Mouse (Mus musculus) regulatory T cell (primary cell): ENCODE data around the gene Ly6g6e.

Source experiments
- in situ Hi-C: fragments of 300-600 bp; cut with MboI, MseI; formaldehyde crosslinking; loops from one replicate; pipeline ENCODE4 v1.15.1; 2025; ENCODE audit warnings: high pct_unique_total_duplicates

Gene Ly6g6e

DNA sequence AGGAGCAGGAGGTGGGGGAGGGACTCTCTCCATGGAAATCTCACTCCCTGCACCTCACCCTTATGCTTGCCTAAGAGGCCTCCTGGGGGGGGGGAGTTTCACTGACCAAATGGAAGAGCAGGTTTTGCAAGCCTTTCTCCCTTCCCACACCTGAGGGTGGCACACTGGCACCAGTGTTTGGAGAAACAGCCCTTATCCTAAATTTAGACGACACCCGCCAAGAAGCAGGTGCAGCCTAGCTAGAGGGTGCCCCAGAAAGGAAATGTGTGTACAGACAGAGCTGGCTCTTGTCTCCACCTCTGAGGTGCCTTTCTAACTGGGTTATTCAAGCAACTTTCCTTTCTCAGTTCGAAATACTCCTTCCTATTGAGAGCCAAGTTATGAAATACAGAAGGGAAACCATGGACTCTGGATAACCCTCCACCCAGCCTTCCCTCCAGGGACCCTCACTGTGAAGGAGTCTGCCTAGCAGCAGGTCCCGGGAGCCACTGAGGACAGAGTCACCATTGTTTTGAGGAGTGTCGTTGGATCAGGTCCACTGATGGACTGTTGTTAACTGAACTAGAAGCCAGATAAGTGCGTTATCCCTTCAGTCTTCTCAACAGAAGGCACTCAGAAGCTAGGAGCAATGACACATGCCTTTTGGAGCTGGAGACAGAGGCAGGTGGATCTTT lies 6.0 kb upstream of the Ly6g6e start:
- in situ Hi-C loops = no loop called here

DNA sequence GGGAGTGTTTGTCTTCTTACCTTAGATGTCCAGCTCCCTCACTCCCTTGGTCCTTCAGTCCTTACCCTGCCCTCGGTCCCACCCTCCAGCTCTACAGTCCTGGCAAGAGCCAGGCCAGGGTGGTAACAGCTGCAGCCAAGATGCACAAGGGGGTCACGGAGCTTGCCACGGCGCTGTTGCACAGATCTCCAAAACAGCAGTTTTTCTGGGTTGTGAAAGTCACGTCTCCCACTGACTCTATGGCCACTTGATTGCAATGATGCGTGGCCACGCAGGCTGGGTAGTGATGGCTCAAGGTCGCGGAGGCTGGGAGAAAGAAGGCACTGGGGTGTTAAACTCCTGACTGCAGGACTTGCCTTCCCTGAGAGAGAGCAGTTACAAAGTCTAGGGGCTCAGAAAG lies 5.2 kb upstream of the Ly6g6e start:
- in situ Hi-C loops = no loop called here

DNA sequence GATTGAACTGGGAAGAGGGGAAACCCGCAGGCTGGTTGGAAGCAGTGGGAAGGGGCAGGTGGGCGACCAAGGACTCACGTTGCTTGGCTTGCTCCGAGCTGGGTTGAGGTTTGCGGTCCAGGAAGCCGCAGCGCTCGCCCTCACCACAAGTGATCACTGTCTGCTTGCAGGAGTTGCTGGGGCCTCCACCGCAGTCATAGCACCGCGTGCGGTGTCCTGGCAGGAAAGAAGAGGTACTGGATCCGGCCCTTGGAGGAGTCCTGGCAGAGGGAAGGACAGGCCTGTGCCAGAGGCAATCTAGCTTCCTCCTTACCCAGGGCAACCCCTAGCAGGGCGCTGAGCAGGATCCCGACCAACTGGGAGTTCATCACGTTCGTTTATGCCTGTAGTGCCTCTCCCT lies 2.6 kb upstream of the Ly6g6e start:
- in situ Hi-C loops = no loop called here

DNA sequence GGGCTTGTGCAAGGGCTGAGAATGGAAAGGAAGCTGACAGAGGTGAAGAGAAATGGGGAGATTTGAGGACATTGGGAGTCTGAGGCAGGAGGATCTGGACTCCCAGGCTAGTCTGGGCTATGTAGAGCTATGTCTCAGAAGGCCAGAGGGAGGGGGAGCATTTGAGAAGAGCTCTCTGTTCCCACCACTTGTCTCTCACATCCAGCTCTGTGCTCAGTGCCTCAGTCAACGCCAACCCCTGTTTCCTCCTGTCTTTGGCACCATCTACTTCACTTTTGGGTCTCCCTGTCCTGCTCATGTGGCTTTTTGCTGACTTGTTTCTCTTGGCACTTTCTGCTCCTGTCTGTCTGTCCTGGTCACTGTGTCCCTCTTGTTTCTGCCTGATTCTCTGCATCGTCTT lies 583 bp downstream of the Ly6g6e start:
- in situ Hi-C loops = no loop called here

DNA sequence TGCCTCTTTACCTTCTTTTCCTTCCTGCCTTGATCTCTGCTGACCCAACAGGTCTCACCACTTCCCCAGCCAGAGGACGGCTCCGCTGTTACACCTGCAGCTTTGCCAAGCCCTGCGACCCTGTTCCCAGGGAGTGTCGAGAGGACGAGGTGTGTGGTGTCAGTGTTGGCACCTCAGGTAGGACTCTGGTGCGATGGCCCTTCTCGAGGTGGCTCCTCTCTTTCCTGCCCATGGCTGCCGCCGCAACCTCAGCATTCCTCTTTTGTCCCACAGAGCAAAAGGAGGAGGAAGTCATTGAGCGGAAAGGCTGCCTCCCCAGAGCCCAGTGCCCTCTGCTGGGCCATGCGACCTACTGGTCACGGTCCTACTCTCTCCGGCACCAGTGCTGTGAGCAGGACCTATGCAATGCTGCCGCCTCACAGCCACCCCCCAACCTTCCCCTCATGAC lies 1.1 kb downstream of the Ly6g6e start, which contains the start of gene Ly6g6d:
Gene Ly6g6d, minus strand, starts transcription at position 280 of the 448 bp plus-strand sequence.
- in situ Hi-C loops = no loop called here

DNA sequence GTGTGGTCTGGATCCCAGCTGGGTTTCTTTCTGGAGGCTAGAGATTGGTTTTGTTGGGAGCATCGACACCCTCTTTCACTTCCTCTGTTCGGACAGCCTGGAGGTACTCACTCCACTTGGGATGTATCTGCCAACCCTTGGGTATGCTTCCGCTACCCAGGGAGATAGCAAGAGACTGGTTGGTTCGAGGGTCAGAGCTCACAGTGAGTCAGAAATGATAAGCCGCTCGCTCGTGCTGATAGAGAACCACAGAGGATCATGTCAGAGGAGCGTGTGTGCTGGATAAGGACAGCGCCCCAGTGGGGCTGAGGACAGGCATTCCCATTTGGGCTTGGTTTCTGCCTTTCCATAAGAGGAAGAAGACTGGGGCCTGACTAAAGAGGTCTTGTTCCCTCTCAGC lies 3.1 kb downstream of the Ly6g6e start:
- in situ Hi-C loops = no loop called here

DNA sequence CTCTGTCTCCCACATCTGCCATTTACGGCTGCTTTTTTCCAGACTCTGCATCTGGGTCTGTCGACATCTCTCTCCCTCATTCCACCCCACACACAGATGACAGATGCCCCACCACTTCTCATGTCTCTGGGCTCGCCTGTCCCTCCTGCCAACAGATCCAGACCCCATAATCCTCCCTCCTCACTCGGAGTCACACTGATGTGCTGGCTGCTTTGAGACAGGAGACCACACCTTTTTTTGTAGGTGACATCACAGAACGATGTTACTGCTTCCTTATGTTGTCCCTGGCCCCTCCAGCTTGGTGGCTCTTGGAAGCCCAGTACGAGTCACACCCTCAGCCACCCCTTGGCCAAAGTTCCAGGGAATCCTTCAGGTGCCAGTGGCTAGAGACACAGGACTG lies 3.5 kb downstream of the Ly6g6e start:
- in situ Hi-C loops = no loop called here

DNA sequence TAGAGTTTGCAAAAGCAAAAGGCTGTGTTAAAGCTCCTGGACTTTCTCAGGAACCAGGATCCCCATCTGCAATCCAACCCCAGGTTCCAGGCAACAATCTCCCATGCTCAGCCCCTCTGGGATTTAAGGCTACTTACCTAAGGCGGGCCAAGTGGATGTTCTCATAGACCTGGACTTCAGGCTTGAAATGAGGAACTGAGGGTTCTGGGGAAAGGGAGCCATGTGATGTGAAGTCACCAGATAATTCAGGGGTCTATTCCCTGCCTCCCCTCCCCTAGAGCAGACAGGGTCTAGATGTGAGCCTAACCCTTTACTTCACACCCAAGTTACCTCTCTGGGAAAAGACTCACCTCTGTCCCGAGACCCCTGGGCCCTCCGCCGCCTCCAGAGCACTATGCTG lies 4.0 kb downstream of the Ly6g6e start:
- in situ Hi-C loops = no loop called here

DNA sequence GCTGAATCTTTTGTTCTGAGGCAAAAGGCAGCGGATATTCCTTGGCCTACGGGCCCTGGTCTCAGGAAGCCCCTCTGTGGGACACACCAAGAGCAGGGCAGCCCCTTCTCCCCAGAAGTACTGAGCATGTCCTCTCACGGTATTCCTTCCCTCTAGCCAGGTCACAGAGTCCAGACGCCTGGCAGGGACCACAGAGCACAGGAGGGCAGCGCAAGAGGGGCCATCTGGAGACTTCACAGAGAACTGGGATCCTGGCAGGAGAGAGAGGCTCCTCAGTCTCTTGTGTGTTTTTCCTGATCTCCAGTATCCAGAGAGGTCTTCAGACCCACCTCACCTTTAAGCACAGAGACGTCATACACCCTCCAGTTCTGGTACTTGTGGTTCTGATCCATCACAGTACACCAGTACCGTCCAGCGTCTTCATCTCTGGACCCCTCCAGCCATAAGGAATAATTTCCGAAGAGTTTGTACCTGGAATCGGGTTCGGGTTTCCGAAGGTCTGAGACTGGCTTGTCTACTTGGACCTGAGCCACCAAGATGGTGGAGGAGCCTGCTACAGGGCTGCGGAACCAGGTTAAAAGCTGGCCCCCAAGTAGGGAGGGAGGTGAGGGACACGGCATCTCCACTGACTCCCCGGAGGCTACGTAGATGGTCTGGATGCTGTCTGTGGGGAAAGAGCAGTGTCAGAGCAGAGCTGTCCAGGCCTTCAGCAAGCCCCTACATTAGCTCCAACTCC lies 6.3 kb downstream of the Ly6g6e start:
- in situ Hi-C loops = no loop called here

DNA sequence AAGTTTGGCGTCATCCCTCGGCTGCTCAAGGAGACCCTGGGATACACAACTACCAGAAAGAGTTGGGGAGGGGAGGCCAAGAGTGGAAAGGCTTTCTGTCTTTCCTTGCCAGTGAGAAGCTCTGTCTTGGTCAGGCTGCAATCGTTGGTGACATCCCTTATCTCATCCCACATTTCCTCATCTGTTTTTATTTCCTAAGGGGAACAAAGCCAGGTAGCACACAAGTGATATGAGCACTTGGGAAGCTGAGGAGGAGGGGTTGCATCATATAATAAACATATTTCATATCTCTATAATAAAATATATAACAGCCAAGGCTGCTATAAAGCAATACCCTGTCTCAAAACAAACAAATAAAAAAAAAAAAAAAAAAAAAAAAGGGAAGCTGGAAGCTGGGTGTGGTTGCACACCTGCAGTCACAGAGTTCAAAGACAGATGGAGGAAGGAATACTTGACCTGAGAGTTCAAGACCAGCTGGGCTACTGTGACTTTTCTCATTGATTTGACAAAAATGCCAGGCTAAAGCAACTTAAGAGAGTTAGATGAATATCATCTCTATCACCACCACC lies 7.3 kb downstream of the Ly6g6e start:
- in situ Hi-C loops = no loop called here

DNA sequence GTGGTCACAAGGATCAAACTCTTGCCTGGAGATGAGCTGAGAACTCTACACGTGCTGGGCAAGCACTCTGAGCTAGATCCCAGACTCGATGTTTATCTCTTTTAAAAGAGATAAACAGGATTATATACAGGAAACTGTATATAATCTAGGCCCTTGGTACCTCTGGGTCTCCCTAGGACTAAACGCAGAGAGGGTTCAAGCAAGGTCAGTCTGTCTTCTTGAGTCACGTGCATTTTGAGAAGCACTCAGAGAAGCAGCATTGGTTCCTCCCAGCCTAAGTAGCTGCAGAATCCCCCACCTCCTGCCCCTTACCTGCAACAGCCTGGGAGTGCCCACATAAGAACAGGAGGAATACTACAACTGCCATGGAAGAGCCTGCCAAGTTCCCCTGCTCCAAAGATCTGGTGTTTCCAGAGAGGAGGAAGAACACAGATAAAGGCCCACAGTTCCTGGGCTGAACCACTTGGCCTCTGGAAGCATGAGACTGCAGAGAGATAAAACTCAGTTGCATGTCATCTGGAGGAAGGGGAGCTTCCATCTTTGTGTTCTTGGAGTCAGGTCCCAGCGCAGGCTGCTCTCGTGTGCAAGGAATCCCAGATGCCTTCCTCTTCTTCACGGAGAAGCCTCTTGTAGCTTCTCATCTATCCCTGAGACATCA lies 8.6 kb downstream of the Ly6g6e start, which contains the start of gene Ly6g6f:
Gene Ly6g6f, minus strand, starts transcription at position 403 of the 658 bp plus-strand sequence.
- in situ Hi-C loops = no loop called here

DNA sequence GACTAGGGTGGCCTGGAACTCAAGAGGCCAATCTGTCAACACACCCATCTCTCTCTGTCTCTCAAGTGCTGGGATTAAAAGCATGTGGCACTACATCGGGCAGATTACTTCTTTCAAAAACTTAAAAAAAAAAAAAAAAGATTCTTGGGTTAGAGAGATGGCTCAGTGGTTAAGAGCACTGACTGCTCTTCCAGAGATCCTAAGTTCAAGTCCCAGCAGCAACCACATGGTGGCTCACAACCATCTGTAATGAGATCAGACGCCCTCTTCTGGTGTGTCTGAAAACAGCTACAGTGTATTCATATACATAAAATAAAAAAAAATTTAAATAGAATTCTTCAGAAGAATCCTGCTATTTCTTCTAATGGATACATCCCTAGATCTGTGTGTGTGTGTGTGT lies 11.4 kb downstream of the Ly6g6e start:
- in situ Hi-C loops = no loop called here

DNA sequence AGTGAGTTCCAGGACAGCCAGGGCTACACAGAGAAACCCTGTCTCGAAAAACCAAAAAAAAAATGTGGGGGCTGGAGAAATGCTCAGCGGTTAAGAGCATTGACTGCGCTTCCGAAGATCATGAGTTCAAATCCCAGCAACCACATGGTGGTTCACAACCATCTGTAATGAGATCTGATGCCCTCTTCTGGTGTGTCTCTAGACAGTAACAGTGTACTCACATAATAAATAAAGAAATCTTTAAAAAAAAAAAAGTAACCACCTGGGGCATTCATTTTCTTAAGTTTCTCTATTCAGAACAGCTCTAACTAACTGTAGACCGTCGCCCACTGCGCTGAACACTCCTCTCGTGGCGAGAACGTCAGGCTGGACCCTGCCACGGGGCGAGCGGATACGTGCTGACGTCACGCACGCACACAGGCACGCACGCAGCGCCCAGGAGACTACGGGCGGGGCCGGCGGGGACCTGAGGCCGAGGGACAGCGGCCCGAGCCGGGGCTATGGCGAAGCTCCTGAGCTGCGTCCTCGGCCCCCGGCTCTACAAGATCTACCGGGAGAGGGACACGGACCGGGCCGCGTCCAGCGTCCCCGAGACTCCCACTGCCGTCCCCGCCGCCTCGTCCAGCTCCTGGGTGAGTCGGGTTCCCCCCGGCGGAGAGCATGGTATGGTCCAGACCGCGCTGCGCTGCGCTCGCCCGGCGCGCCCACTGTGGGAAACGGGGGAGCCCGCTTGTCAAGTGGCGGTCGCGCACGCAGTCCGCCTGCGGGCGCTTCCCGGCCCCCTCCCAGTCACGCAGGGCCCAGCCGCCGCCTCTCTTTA lies 12.3 kb downstream of the Ly6g6e start, which contains the start of gene Abhd16a:
Gene Abhd16a, plus strand, starts transcription at position 439 of the 820 bp plus-strand sequence.
- in situ Hi-C loops = no loop called here

DNA sequence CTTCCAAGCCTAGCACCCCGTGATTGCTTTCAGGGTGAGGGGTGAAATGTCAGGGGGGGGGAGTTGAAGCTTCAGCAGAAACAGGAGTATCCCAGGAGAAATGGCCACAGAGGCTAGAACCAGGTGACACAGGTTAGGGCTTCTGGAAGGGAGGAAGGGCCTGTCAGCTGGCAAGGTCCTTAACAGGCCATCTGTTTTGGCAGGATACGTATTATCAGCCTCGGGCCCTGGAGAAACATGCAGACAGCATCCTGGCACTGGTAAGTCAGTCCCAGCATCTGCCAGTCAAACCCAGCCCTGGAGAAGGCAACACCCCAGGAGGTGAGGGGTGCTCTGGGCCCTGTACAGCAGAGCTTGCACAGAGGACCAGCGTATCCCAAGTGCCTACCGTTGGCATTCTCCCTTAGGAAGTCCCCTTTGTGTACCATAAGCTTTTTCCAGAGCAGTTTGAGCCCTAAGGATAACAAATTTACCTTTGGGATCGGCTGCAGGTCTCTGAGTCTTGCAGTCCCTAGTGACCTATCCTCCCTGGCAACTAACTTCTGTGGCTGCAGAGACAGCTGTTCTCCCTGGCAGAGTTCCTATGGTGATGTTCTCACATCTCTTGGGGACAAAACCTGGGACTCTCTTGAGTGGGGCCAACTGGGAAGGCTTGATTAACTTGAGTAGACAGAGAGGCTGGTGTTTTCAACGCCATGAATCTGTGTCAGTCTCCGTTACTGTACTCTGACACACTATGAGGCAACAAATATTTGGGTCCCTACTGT lies 13.6 kb downstream of the Ly6g6e start:
- in situ Hi-C loops = no loop called here

DNA sequence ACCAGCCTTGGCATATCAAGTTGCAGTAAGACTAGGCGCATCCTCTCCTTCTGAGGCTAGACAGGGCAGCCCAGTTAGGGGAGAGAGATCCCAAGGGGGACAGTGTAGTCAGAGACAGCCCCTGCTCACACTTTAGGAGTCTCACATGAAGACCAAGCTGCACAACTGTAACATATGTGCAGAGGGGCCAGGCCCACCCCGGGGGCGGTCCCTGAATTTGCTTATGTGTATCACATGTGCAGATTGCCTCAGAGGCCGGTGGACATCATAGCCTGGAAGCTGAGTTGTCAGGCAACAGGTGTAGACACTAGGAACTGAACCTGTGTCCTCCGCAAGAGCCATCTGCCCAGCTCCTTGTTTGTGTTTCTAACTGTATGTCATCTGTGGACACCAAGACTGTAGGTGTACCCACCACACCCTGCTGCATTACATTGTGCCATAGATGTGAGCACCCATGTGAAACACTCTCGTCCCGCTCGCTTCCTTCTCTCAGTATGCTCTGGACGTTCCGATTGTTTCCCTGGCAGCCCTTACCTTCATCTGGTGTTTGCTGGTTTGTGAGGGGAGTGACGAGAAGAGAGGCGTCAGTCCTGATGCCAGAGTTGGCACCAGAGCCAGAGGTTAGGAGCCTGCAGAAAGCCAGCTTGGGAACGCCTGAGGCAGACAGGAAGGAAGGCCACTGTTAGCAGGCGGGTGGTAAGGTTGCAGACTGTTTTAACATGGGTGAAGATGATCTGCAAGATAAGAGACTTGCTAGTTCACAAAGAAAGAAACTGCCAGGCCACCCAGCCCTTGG lies 15.9 kb downstream of the Ly6g6e start:
- in situ Hi-C loops = no loop called here

DNA sequence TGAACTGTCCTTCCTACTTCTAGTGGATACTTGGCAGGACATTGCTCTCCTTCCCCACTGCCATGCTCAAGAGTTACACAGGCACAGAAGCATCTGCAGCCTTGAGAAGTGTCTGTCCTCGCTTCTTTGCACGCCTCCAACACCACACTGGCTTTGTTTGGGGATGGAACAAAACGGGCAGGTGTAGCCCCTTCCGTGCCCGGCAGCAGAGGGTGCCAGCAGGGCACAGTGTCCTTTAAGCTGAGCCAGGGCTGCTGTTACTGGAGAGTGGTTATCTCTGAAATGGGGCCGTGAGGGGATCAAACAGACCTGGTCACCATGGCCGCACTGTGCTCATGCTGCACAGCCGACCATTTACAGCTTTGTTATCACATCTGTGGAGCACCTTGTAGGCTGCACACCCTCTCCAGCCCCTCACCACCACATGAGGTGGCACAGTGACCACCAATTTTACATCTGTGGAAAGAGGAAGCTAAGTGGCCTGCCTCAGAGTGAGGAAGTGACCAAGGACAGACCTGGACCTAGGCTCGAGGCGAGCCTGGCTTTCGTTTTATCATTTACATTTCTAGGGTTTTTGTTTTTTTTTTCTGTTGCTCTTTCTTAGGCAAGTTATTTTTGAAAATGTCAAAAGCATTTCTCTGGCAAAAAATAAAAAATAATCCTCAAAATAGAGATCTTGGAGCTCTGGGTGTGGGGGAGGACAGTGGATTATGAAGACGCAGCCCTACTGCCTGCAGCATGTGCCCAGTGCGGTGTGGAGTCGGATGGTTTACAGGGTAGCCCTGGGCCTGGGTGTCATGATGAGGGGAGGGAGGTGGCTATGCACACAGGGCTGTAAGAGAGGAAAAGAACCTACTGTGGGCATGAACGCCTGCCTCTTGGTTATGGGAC lies 18.0 kb downstream of the Ly6g6e start:
- in situ Hi-C loops = no loop called here

DNA sequence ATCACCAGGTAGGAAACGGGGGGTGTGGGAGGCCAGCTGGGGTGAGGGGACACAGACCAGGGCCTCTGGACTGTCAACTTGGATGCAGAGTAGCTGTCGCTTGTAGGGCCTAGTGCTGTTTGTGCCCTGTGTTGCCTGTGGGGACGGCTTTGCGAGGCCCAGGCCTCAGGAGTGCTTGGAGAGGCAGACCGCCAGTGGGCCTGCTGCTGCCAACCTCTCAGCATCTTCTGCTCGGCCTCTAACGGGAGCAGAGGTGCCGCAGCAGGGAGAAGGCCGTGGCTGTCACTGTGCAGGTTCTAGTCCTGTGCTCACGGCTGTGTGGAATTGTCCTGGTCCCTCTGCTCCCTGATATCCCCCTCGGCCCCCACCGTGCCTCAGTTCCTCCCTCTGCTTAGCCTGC lies 19.9 kb downstream of the Ly6g6e start:
- in situ Hi-C loops = no loop called here

DNA sequence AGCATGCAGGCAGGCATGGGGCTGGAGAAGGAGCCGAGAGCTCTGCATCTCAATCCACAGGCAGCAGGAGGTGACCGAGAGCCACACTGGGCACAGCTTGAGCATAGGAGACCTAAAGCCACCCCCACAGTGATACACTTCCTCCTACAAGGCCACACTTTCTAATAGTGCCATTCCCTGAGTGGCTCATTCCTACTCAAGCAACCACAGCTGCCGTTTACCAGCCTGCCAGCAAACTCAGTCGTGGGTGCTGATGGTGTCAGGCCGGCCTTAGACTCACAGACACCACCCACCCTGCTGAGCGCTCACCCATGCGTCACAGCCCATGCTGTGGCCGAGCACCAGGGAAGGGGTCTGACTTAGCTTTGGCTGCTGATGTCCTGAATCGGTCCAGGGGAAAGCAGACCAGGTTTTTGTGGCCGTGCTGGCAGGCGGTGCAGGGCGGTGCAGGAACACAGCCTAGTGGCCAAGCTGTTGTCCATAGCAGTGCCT lies 20.5 kb downstream of the Ly6g6e start:
- in situ Hi-C loops = no loop called here
